Mouse (Mus musculus) thymus, adult 18-20 months (tissue): ENCODE results near the gene Acacb.

ENCODE experiments used
- DNase-seq, 2 experiments: peaks; one replicate each; pipeline ENCODE4 v3.0.0; 2022; ENCODE audit warnings: mixed read lengths in 2 of 2

Gene Acacb

GRCm38 (mm10) chr5:114269984-114270383, 123.6 kb downstream of the Acacb start:
- DNase-seq: no peak

- DNase-seq: no peak
Measured at GRCm38 (mm10) chr5:114273693-114274402, 127.5 kb downstream of the Acacb start, which contains the start of gene Foxn4. Gene Foxn4, minus strand, starts transcription at chr5:114273807.

GRCm38 (mm10) chr5:114275339-114275738, 129.0 kb downstream of the Acacb start:
- DNase-seq: no peak

- DNase-seq: no peak
Measured at GRCm38 (mm10) chr5:114275991-114276390, 129.7 kb downstream of the Acacb start.

- no peak for DNase-seq
Measured at GRCm38 (mm10) chr5:114279382-114280143, 133.2 kb downstream of the Acacb start.

- DNase-seq: no peak
Measured at GRCm38 (mm10) chr5:114282346-114282745, 136.0 kb downstream of the Acacb start.

- no peak for DNase-seq
Measured at GRCm38 (mm10) chr5:114284604-114285397, 138.5 kb downstream of the Acacb start.

DNA sequence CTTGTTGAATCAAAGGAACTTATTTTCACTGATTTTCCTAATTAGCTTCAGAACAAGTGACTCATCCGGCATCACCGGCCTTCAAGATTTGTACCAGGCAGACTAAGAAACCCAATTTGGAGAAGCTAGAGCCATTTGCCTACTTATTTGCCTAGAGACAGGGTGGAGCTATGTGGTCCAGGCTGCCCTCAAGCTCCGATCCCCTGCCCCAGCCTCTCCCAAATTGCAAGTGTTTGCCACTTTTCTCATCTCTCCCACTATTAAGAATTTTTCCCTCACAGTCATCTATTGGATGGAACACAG, 139.0 kb downstream of the Acacb start:
- no peak for DNase-seq

DNA sequence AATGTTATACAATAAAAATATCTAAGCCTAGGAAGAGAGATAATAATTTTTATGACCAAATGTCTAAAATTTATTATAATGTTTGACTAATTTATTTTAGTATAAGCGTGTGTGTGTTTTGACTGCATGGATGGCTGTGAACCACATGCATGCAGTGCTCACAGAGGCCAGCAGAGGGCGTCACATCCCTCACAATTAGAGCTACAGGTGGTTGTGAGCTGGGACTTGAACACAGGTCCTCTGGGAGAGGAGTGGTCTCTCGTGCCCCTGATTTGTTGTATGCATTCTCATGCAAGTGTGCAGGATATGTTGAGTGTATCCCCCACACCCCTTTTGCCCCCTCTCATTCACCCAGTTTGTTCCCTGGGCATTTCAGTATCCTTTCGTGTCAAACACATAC, 139.8 kb downstream of the Acacb start:
- DNase-seq: no peak

DNA sequence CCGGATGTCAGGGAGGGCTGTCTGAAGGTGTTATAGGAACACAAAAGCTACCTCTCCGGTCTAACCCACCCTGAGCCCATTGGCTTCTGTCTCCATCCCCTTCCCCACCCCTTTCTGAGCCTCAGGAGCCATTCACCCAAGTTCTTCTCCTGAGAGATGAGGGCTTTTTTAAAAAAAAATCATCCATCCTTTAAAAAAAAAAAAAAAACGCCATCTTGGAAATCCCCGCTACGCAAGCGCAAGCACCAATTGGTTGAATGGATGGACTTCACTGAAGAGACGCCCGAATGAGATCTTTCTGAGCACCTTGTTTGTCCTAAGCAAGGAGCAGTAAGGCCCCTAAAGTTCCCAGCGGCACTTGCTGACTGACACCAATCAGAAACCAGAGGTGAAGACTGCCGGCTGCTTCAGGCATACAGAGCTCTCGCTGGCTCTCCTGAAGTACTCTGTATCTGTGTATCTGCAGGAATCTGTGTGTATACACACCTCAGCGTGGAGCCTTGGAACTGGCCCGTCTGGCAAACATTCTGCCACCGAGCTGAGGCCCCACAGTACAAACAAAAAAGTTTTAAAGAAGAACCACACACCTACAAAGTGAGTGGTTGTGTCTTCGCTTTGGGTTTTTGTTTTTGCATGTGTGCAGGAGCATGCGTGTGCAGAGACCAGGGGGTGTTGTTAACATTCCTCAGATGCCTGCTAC, 140.7 kb downstream of the Acacb start:
- DNase-seq: no peak

DNA sequence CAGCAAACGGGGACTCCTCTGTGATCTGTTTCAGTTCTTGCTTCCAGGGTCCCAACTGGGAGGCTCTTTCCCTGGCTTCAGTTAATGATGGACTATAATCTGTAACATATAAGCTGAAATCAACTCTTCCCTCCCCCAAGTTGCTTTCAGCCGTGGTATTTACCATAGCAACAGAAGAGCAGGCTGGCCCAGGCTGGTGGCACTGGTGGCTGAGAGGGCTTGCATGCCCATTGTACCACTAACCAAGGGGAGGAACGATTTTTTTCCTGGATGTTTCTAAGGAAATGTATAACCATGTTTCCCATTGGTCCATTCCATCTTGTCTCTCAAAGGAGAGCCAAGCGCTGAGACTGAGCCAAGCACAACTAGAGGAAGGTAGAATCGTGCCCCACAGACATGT, 142.1 kb downstream of the Acacb start:
- DNase-seq: no peak

DNA sequence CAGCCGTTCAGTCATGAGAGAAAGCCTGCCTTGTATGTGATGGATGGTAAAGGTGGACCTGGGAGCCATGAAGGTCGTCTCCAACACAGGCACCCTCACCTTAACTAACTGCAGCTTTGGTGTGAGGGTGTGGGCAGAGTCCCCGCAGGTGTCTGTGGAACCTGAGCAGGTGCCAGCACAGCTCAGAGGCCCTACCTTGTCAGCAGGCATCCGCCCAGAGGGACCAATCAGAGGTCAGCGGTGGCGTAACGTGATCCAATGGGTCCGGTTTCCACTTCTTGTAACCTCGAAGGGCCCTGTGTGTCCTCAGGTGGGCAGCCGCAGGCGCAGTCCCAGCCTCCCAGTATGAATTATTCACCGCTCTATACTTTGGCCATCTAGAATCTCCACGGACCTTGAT, 142.5 kb downstream of the Acacb start, which contains the start of gene Myo1h:
Gene Myo1h (plus strand): TSS at position 293 of the 400 bp plus-strand sequence.
- no peak for DNase-seq

GRCm38 (mm10) chr5:114290004-114290403, 143.7 kb downstream of the Acacb start:
- no peak for DNase-seq

DNA sequence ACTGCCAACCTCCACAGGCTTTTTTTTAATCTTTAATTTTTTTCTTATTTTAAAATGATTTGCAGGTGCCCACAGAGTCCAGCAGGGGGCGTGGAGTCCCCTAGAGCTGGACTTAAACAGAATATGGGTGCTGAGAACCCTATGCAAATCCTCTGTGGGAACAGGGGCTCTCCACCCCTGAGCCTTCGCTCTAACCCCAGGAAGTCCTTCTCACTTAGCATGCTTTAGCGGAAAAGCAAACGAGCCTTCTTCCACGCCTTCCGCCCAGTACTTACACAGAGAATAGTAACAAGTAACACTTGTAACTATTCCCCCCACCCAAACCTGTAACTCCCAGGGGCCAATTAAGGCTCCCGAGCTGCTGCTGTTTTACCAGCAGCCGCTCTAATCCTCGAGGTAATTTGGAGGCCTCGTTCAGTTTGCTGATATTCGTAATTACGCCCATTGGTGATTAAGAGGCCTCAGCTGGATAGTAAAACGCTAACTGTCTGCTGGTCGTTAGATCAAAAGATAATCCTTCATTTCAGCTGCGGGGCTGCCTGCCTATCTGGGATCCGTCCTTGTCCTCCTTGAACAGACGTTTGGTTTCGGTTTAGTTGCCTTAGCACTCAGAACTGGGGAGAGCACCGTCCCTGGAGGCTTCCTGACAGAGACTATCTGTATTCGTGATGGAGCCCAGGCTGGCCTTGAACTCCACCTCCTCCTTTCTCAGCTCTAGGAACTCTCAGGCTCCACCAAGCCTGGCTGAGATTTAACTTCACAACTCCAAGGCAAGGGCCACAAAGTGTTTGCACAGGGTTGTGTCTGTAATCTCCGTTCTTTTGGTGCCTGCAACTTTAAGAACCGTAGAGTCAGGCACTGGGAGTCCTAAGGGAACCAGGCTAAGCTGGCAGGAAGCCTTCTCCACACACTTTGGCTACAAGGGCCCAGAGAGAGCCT, 150.6 kb downstream of the Acacb start:
- DNase-seq: no peak

DNA sequence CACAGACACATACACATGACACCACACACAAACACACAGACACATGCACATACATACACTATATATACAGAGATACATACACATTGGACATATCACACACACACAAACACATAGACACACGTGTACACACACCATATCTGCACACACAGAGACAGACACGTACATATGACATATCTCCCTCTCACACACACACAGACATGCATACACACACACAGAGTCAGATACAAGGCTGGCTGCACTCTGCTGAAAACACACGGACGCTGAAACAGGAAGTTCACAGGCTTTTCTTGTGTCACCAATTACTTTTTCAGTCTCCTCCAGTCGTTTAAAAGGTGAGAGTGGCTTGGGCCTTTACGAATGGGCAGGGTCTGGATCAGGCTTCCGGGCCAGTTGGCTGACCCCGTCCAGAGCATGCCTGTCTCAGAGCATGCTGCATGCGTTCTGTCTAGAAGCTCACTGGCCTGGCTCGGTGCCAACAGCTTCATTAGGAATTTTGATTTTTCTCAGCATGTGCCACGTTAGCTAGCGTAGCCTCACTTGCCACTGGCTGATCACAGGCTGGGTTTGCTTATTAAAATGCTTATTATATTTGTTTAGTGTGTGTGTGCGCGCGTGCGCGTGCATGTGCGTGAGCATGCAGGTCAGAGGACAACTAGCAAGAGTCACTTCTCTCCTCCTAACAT, 152.0 kb downstream of the Acacb start:
- DNase-seq: no peak

- no peak for DNase-seq
Measured at GRCm38 (mm10) chr5:114299156-114299855, 153.0 kb downstream of the Acacb start.

DNA sequence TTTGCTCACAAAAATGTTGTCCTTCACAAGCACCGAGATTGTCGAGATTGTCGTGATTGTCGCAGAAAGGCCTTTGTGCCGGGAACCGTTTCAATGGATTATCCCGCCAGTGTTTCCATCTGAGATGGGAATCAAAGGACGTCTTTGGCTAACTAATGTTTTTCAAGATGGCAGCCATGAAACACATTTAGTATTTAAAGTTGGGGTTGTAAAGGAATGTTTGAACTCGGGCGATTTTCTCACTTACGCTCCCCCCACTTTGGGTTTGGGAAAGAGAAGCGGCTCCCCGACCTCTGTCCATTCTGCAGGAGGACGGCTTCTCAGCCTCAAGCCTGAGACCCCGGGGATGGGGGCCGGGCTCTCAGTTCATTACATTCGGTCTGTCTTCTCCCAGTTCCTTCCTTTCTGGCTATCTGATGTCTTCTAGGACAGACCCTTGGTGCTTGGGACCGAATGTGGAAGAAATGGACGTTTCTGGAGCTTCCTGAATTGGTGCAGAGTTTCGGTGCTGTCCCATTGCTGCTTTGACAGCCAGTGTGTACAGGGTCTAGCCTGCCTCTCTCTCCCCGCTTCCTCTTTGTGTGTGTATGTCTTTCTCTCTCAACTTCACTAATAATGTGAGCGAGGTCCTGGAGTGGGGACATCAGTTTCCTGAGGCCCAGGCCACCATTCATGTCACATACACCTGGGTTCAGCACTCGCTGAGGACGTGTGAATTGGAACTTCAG, 153.7 kb downstream of the Acacb start:
- DNase-seq: no peak
